Mouse (Mus musculus): ENCODE data around the gene Dzank1. TPM values are rescaled to one million over a fixed set of nuclear protein-coding genes. Genes with fewer than 3 reads are reported as not detected.

Dzank1 gene
- polyA plus RNA-seq, 2 experiments, result 1.6 to 1.7 TPM

DNA sequence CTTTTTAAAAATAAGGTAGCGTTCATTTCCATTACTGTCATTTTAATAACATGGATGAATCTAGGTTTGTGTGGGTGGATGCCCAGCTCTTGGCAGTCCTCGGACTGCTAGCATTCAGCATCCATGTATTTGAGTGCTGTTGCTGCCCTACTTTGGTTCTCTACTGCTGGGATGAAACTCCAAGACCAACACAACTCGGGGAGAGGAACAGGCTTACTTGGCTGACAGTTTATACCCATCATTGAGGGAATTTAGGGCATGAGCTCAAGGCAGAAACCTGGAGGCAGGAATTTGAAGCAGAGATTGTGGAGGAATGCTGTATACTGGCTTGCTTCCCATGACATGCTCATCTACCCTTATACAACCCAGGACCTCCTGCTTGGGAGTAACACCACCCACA, 12.6 kb downstream of the Dzank1 start:
- ATAC-seq (ENCODE audit: low FRiP score, low read depth), result no peak
- no peak overlapping the region for H3K4me2 ChIP-seq (replicated peaks; ENCODE audit: low read depth, low read length, severe bottlenecking)
- H3K27ac ChIP-seq (replicated peaks; ENCODE audit: low read depth, low read length), result no peak overlapping the region
- H3K9ac ChIP-seq (ENCODE audit: low read depth, low read length, severe bottlenecking), result no peak overlapping the region
- H3K4me3 ChIP-seq (replicated peaks; ENCODE audit: low read length), result no peak overlapping the region
- TF ChIP-seq POLR2A (IDR thresholded peaks at IDR 0.05; ENCODE audit: borderline replicate concordance, extremely low read depth, insufficient read depth, insufficient read length), result no peak
- WGBS, result 79% methylated on average over 3 of the region's 3 CpGs
- H3K9me3 ChIP-seq (ENCODE audit: control insufficient read depth, low read length), result no peaks in the 10 kb centered on the region
- no peaks in the 10 kb centered on the region for H3K27me3 ChIP-seq (ENCODE audit: control insufficient read depth, insufficient read depth, low read length)
- DNase-seq (ENCODE audit: low spot score), result no peak
- H3K4me1 ChIP-seq (ENCODE audit: control insufficient read depth, insufficient read depth, low read length), result no peaks in the 10 kb centered on the region
- H3K36me3 ChIP-seq (ENCODE audit: control insufficient read depth, insufficient read depth, low read length), result no peaks in the 10 kb centered on the region

- no peak for DNase-seq (ENCODE audit: low spot score)
- WGBS, result 84% methylated on average over 6 of the region's 6 CpGs
- H3K4me3 ChIP-seq (replicated peaks; ENCODE audit: low read length), result no peak overlapping the region
These were observed 25.1 kb downstream of the Dzank1 start for GRCm38 (mm10) chr2:144502134-144502533.

GRCm38 (mm10) chr2:144489342-144489741, 37.9 kb downstream of the Dzank1 start:
- Histone ChIP-seq H3K27me3 (ENCODE audit: control insufficient read depth, insufficient read depth, low read length) (no peaks in the 10 kb centered on the region), H3K4me2 (replicated peaks; ENCODE audit: low read depth, low read length, severe bottlenecking) (no peak overlapping the region), H3K9me3 (ENCODE audit: control insufficient read depth, low read length) (no peaks in the 10 kb centered on the region), H3K4me1 (ENCODE audit: control insufficient read depth, insufficient read depth, low read length) (peaks cover 12% of the 10 kb centered on the region), H3K27ac (replicated peaks; ENCODE audit: low read depth, low read length) (no peak overlapping the region), H3K36me3 (ENCODE audit: control insufficient read depth, insufficient read depth, low read length) (no peaks in the 10 kb centered on the region), H3K4me3 (replicated peaks; ENCODE audit: low read length) (no peak overlapping the region), H3K9ac (ENCODE audit: low read depth, low read length, severe bottlenecking) (no peak overlapping the region)
- no peak for TF ChIP-seq POLR2A (IDR thresholded peaks at IDR 0.05; ENCODE audit: borderline replicate concordance, extremely low read depth, insufficient read depth, insufficient read length)
- WGBS, result 81% methylated on average over 5 of the region's 5 CpGs
- no peak for DNase-seq (ENCODE audit: low spot score)
- no peak for ATAC-seq (ENCODE audit: low FRiP score, low read depth)

More at GRCm38 (mm10) chr2:144502134-144502533, 25.1 kb downstream of the Dzank1 start:
- no peaks in the 10 kb centered on the region for H3K27me3 ChIP-seq (ENCODE audit: control insufficient read depth, insufficient read depth, low read length)
- H3K9ac ChIP-seq (ENCODE audit: low read depth, low read length, severe bottlenecking), result no peak overlapping the region
- no peak overlapping the region for H3K4me2 ChIP-seq (replicated peaks; ENCODE audit: low read depth, low read length, severe bottlenecking)
- H3K9me3 ChIP-seq (ENCODE audit: control insufficient read depth, low read length), result no peaks in the 10 kb centered on the region
- no peak for TF ChIP-seq POLR2A (IDR thresholded peaks at IDR 0.05; ENCODE audit: borderline replicate concordance, extremely low read depth, insufficient read depth, insufficient read length)
- no peaks in the 10 kb centered on the region for H3K4me1 ChIP-seq (ENCODE audit: control insufficient read depth, insufficient read depth, low read length)
- no peak overlapping the region for H3K27ac ChIP-seq (replicated peaks; ENCODE audit: low read depth, low read length)
- no peaks in the 10 kb centered on the region for H3K36me3 ChIP-seq (ENCODE audit: control insufficient read depth, insufficient read depth, low read length)
- no peak for ATAC-seq (ENCODE audit: low FRiP score, low read depth)

GRCm38 (mm10) chr2:144487476-144487875, 39.7 kb downstream of the Dzank1 start:
- 23% methylated on average over 6 of the region's 6 CpGs for whole genome bisulfite sequencing
- Histone ChIP-seq H3K9ac (ENCODE audit: low read depth, low read length, severe bottlenecking) (no peak overlapping the region), H3K27ac (replicated peaks; ENCODE audit: low read depth, low read length) (no peak overlapping the region; the same call in 1 of the 2 replicates), H3K4me2 (replicated peaks; ENCODE audit: low read depth, low read length, severe bottlenecking) (no peak overlapping the region), H3K9me3 (ENCODE audit: control insufficient read depth, low read length) (no peaks in the 10 kb centered on the region), H3K27me3 (ENCODE audit: control insufficient read depth, insufficient read depth, low read length) (no peaks in the 10 kb centered on the region), H3K4me1 (ENCODE audit: control insufficient read depth, insufficient read depth, low read length) (peaks cover 13% of the 10 kb centered on the region), H3K4me3 (replicated peaks; ENCODE audit: low read length) (no peak overlapping the region), H3K36me3 (ENCODE audit: control insufficient read depth, insufficient read depth, low read length) (no peaks in the 10 kb centered on the region)
- no peak for TF ChIP-seq POLR2A (IDR thresholded peaks at IDR 0.05; ENCODE audit: borderline replicate concordance, extremely low read depth, insufficient read depth, insufficient read length)
- ATAC-seq (ENCODE audit: low FRiP score, low read depth) (peak; percentile 87), DNase-seq (ENCODE audit: low spot score) (peak; percentile 83)

GRCm38 (mm10) chr2:144485439-144485838, 41.8 kb downstream of the Dzank1 start:
- H3K27me3 ChIP-seq (ENCODE audit: control insufficient read depth, insufficient read depth, low read length), result no peaks in the 10 kb centered on the region
- H3K36me3 ChIP-seq (ENCODE audit: control insufficient read depth, insufficient read depth, low read length), result no peaks in the 10 kb centered on the region
- DNase-seq (ENCODE audit: low spot score) (no peak), ATAC-seq (ENCODE audit: low FRiP score, low read depth) (no peak)
- no peak for TF ChIP-seq POLR2A (IDR thresholded peaks at IDR 0.05; ENCODE audit: borderline replicate concordance, extremely low read depth, insufficient read depth, insufficient read length)
- H3K4me2 ChIP-seq (replicated peaks; ENCODE audit: low read depth, low read length, severe bottlenecking), result no peak overlapping the region
- no peak overlapping the region for H3K27ac ChIP-seq (replicated peaks; ENCODE audit: low read depth, low read length)
- H3K4me3 ChIP-seq (replicated peaks; ENCODE audit: low read length), result no peak overlapping the region
- peaks cover 13% of the 10 kb centered on the region for H3K4me1 ChIP-seq (ENCODE audit: control insufficient read depth, insufficient read depth, low read length)
- H3K9ac ChIP-seq (ENCODE audit: low read depth, low read length, severe bottlenecking), result no peak overlapping the region
- H3K9me3 ChIP-seq (ENCODE audit: control insufficient read depth, low read length), result no peaks in the 10 kb centered on the region
- WGBS, result 86% methylated on average over 7 of the region's 7 CpGs

DNA sequence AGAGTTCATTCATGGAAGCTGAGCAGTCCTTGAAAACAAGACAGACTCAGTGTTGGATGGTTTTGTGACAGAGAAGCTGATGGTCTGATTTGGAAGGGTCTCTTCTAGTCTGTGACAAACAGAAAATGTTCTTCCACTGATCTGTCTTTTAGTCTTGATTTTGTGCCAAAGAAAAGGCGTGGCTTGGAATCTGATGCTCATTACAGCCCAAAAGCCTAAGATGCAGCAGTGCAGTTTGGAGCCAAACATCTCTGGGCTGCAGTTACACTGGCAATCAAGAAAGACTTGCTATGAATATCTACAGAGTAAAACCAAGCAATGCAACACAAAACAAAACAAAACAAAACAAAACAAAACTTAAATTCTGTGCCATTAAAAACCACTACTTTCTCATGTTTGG, 43.1 kb downstream of the Dzank1 start:
- peaks cover 13% of the 10 kb centered on the region for H3K4me1 ChIP-seq (ENCODE audit: control insufficient read depth, insufficient read depth, low read length)
- H3K27me3 ChIP-seq (ENCODE audit: control insufficient read depth, insufficient read depth, low read length), result no peaks in the 10 kb centered on the region
- TF ChIP-seq POLR2A (IDR thresholded peaks at IDR 0.05; ENCODE audit: borderline replicate concordance, extremely low read depth, insufficient read depth, insufficient read length), result no peak
- H3K9me3 ChIP-seq (ENCODE audit: control insufficient read depth, low read length), result no peaks in the 10 kb centered on the region
- no peak overlapping the region for H3K4me2 ChIP-seq (replicated peaks; ENCODE audit: low read depth, low read length, severe bottlenecking)
- ATAC-seq (ENCODE audit: low FRiP score, low read depth), result no peak
- H3K9ac ChIP-seq (ENCODE audit: low read depth, low read length, severe bottlenecking), result no peak overlapping the region
- H3K4me3 ChIP-seq (replicated peaks; ENCODE audit: low read length), result no peak overlapping the region
- H3K36me3 ChIP-seq (ENCODE audit: control insufficient read depth, insufficient read depth, low read length), result no peaks in the 10 kb centered on the region
- 50% methylated on average over 1 of the region's 1 CpGs for WGBS
- H3K27ac ChIP-seq (replicated peaks; ENCODE audit: low read depth, low read length), result no peak overlapping the region
- DNase-seq (ENCODE audit: low spot score), result peak; percentile 40

Data from limb, embryonic 14.5 days (tissue).